Mouse (Mus musculus): Measurements from ENCODE around the gene Prss22. TPM values are rescaled to one million over a fixed set of nuclear protein-coding genes. Genes with fewer than 3 reads are reported as not detected.

Prss22 gene
- polyA plus RNA-seq (2012): not detected in 2 replicates

GRCm38 (mm10) chr17:23997901-23998300 is at the start of gene Prss22:
Gene Prss22 (minus strand): TSS chr17:23998100.
- TF ChIP-seq GATA1 (IDR thresholded peaks at IDR 0.05; ENCODE audit: low read length): no peak

DNA sequence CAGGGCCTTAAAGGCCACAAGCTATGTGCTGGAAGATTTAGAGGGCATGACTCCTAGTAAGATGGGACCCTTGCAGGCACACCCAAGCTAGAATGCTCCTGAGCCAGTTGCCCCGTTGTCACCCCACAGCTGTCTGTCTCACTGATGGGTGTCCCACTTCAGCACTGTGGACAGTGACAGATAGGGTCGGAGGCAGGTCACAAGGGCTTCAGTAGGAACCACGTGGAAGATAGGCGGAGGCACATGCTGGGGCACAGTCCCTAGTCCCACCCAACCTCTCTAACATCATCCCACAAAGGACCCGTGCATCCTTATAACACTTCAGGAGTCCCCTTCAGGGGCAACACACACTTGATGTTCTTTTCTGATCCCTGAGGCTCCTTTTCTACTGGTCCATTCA is 48.1 kb upstream of the Prss22 start:
- TF ChIP-seq GATA1 (IDR thresholded peaks at IDR 0.05; ENCODE audit: low read length): no peak

GRCm38 (mm10) chr17:24045608-24046007 is 47.7 kb upstream of the Prss22 start:
- TF ChIP-seq GATA1 (IDR thresholded peaks at IDR 0.05; ENCODE audit: low read length): no peak

DNA sequence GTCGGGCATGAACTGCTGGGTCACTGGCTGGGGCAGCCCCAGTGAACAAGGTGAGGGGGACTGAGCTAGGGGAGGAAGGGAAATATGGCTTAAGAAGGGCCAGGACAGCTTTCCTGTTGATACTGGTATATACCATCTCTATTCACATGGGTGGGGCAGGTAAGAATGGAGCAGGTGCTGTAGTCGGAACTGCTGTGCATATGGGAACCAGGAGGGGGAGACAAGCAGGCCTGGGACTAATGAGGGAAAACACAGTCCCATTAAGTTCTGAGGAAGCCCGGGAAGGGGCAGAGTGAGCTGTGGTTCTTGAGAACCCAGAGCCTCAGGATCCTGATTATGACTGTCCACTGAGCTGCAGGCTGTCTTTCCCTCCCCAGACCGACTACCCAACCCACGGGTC is 46.6 kb upstream of the Prss22 start:
- no peak for TF ChIP-seq GATA1 (IDR thresholded peaks at IDR 0.05; ENCODE audit: low read length)

GRCm38 (mm10) chr17:24037844-24038243 is 39.9 kb upstream of the Prss22 start, which contains the start of gene Prss27:
Gene Prss27 (plus strand): TSS chr17:24038144.
- TF ChIP-seq GATA1 (IDR thresholded peaks at IDR 0.05; ENCODE audit: low read length): no peak

- no peak for TF ChIP-seq GATA1 (IDR thresholded peaks at IDR 0.05; ENCODE audit: low read length)
These were observed 39.5 kb upstream of the Prss22 start for GRCm38 (mm10) chr17:24037360-24037759.

GRCm38 (mm10) chr17:24036954-24037353 is 39.1 kb upstream of the Prss22 start:
- TF ChIP-seq GATA1 (IDR thresholded peaks at IDR 0.05; ENCODE audit: low read length): no peak

DNA sequence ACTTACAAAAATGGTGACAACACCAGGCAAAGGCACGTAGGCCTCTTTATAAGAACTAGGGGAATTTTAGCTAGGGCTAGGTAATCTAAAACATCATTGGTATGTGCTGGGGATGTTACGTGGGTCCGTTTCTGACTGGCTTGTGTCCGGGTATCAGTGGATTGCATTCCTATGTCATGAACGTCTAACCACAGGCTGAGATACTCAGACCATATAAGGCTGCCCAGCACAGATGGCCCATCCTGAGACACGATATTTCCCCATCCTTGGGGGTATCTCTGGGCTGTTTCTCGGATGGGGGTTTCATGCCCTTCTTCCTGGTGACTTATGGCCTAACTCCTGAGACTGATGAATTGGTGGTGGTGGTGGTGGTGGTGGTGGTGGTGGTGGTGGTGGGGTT is 37.2 kb upstream of the Prss22 start:
- no peak for TF ChIP-seq GATA1 (IDR thresholded peaks at IDR 0.05; ENCODE audit: low read length)

- TF ChIP-seq GATA1 (IDR thresholded peaks at IDR 0.05; ENCODE audit: low read length): no peak
These were observed 32.7 kb upstream of the Prss22 start for GRCm38 (mm10) chr17:24030551-24030950.

- no peak for TF ChIP-seq GATA1 (IDR thresholded peaks at IDR 0.05; ENCODE audit: low read length)
These were observed 31.6 kb upstream of the Prss22 start for GRCm38 (mm10) chr17:24029477-24029876.

DNA sequence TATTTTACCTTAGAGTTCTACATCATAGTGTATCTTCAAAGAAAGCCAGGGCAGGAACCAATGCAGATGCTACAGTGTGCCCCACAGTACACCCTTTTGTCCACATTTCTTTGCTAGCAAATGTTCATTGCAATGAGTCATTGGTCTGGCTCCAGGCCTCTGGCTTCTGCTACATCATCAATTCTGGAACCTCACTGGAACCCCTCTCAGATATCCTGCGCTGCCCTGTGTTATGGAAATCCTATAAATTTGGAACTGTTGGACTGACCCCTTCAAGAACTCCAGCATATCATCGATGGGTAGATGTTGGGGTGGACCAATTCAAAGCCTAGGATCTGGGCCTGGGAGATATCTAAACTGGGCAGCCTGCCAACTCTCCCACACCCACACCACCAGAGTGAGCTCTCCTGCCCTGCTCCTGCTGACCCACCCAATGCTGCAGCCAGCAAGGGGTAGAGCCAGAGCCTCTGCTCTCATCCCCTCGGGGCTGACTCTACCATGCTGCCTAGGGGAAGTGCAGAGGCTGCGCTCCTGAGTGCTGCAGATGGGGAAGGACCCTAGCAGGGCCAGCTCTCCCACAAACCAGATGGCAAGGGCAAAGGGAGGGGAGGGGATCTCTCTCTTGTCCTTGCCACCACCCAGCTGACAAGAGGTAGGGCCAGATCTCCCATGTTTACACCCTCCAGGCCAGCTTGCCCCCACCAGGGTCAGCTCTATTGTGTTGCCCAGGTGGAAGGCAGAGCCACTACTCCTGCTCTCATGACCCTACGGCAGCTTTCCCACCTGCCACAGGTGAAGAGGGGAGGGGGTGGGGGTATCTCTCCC is 23.7 kb upstream of the Prss22 start:
- no peak for TF ChIP-seq GATA1 (IDR thresholded peaks at IDR 0.05; ENCODE audit: low read length)

DNA sequence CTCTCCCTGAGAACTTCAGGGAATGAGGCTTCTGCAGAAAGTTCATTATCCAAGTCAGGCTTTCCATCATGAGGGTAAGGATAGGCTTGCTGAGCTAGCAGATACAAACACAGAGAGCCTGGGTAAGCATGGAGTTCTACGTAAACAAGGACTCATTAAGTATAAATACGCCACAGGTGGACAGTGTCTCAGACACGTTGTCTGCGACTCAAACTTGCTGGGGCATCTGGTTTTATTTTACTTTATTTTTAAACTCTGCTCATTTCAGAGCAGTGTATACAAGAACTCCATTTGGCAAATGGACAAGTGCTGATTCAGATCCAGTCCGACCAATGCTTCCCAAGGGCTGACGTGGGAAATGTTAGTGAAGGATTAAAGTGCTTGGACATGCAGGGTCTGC is 22.8 kb upstream of the Prss22 start:
- no peak for TF ChIP-seq GATA1 (IDR thresholded peaks at IDR 0.05; ENCODE audit: low read length)

DNA sequence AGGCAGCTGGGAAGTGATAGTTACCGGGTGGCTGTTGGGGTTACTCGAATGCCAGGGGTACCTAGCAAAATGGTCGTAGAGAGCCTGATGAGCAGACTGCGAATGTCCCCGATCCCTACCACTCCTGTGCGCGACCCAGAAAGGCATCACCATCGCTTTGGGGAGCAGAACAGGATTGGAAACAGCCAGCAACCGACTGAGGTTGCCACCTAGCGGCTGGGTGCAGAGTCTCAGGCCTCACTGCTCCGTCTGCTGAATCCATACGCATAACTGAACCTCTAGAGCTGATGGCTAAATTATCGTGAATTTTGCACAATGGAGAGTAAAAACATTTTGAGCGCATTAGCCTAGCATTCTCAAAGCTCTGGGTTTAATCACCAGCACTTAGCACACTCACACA is 17.8 kb upstream of the Prss22 start:
- TF ChIP-seq GATA1 (IDR thresholded peaks at IDR 0.05; ENCODE audit: low read length): no peak

GRCm38 (mm10) chr17:24014433-24014965 is 16.6 kb upstream of the Prss22 start:
- no peak for TF ChIP-seq GATA1 (IDR thresholded peaks at IDR 0.05; ENCODE audit: low read length)

- TF ChIP-seq GATA1 (IDR thresholded peaks at IDR 0.05; ENCODE audit: low read length): no peak
These were observed 15.0 kb upstream of the Prss22 start for GRCm38 (mm10) chr17:24012921-24013320.

- TF ChIP-seq GATA1 (IDR thresholded peaks at IDR 0.05; ENCODE audit: low read length): no peak
These were observed 11.7 kb upstream of the Prss22 start for GRCm38 (mm10) chr17:24009617-24010016.

DNA sequence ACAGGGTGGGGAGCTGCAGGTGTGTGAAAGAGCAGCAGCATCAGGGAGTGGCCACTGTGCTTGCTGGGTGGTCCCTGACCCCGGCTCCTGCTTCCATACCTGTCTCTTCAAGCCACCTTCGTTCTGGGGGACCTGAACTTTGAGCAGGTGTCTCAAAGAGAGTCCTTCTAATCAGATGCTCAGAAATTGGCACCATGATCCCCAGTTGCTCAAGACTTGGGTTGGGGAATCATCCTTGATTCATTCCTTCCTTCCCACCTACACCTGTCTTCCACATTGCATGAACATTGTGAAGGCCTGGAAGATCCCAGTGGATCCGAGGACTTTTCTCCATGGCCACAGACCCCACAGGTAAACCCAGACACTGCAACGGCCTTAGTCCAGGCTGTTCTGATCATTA is 10.2 kb upstream of the Prss22 start:
- TF ChIP-seq GATA1 (IDR thresholded peaks at IDR 0.05; ENCODE audit: low read length): no peak

Data from G1E-ER4 (cell line).